Mouse (Mus musculus) kidney, postnatal 0 days (tissue): ENCODE data around the gene Eng. TPM values are rescaled to one million over a fixed set of nuclear protein-coding genes. Genes with fewer than 3 reads are reported as not detected.
A peak's percentile ranks its signal among the peaks of the same experiment; 100 is the strongest.

Experiments used
- ATAC-seq: fragments of 200-750 bp; cut with Nextera tagmentation; replicated peaks from 2 replicates; pipeline ENCODE4 v1.8.0; 2017; ENCODE audit warnings: low read depth, moderate number of reproducible peaks, moderate TSS enrichment, moderate library complexity; ENCODE audit not compliant: low FRiP score
- DNase-seq: peaks from one replicate; pipeline ENCODE4 v3.0.0-alpha.2; 2016; ENCODE audit warnings: low spot score
- H3K27ac ChIP-seq: fragments of 300-500 bp; sonication (generic); 2 replicates; pipeline ENCODE4 v1.5.1; 2014; ENCODE audit warnings: mild to moderate bottlenecking
- H3K27me3 ChIP-seq: fragments of 300-500 bp; sonication (generic); 2 replicates; pipeline ENCODE4 v1.6.1; 2014; ENCODE audit warnings: low read length, mixed read lengths; ENCODE audit not compliant: insufficient read depth
- H3K36me3 ChIP-seq: fragments of 300-500 bp; sonication (generic); 2 replicates; pipeline ENCODE4 v1.6.1; 2014; ENCODE audit warnings: low read length, mixed read lengths; ENCODE audit not compliant: insufficient read depth
- H3K4me1 ChIP-seq: fragments of 300-500 bp; sonication (generic); replicated peaks from 2 replicates; pipeline ENCODE4 v1.6.1; 2014; ENCODE audit warnings: antibody characterized with exemption, low read length, mixed read lengths; ENCODE audit not compliant: insufficient read depth
- H3K4me2 ChIP-seq: fragments of 300-500 bp; sonication (generic); 2 replicates; pipeline ENCODE4 v1.6.1; 2014; ENCODE audit warnings: mild to moderate bottlenecking, low read length, moderate library complexity, mixed read lengths
- H3K4me3 ChIP-seq: fragments of 300-500 bp; sonication (generic); replicated peaks from 2 replicates; pipeline ENCODE4 v1.5.1; 2014; ENCODE audit warnings: low read depth, low read length
- H3K9ac ChIP-seq: fragments of 300-500 bp; sonication (generic); 2 replicates; pipeline ENCODE4 v1.6.1; 2014; ENCODE audit warnings: low read depth, low read length
- H3K9me3 ChIP-seq: fragments of 300-500 bp; sonication (generic); replicated peaks from 2 replicates; pipeline ENCODE4 v1.6.1; 2016; ENCODE audit warnings: low read length, inconsistent platforms, mixed read lengths
- CTCF ChIP-seq: IDR thresholded peaks from 2 replicates; pipeline ENCODE4 v1.5.1; 2016; ENCODE audit warnings: antibody characterized with exemption, low read depth, mild to moderate bottlenecking, moderate library complexity
- WGBS: fragments of 180-500 bp; shearing (Covaris S2); extraction: QIAGEN DNeasy Blood & Tissue Kit; methylation state at CpG from one replicate; pipeline ENCODE4 v1.1.7; 2014; 5-methylcytosine and 5-hydroxymethylcytosine counted together
- polyA plus RNA-seq: library from polyadenylated mRNA; unstranded; fragments of >200 nt; fragmentation: Nextera tagmentation; extraction: Ambion mirVana; gene quantifications from 2 replicates; pipeline ENCODE4 v1.2.1, GENCODE M21; 2015

Eng gene
- polyA plus RNA-seq, result 71.6 and 76.3 TPM in 2 replicates

- WGBS, result 52% methylated on average over 31 of the region's 31 CpGs
Measured at GRCm38 (mm10) chr2:32646379-32647056, at the start of gene Eng. Gene Eng (plus strand): TSS chr2:32646595.

GRCm38 (mm10) chr2:32596725-32597124, 49.7 kb upstream of the Eng start:
- no peak for ATAC-seq
- WGBS, result 89% methylated on average over 13 of the region's 13 CpGs
- H3K27ac ChIP-seq, result no peak overlapping the region

More at GRCm38 (mm10) chr2:32646379-32647056, at the start of gene Eng:
- Histone ChIP-seq H3K9ac (peak within 1 kb of the TSS; percentile 72), H3K4me2 (peak within 1 kb of the TSS; percentile 51), H3K4me3 (peak within 1 kb of the TSS; percentile 45), H3K9me3 (no peaks in the 10 kb centered on the region), H3K27ac (peak within 1 kb of the TSS; percentile 87), H3K27me3 (no peaks in the 10 kb centered on the region), H3K36me3 (no peaks in the 10 kb centered on the region), H3K4me1 (peaks cover 8% of the 10 kb centered on the region; the same call in 1 of the 2 replicates)
- DNase-seq (peak; percentile 75), ATAC-seq (peak; percentile 44; the same call in 1 of the 2 replicates)
- no peak for TF ChIP-seq CTCF

DNA sequence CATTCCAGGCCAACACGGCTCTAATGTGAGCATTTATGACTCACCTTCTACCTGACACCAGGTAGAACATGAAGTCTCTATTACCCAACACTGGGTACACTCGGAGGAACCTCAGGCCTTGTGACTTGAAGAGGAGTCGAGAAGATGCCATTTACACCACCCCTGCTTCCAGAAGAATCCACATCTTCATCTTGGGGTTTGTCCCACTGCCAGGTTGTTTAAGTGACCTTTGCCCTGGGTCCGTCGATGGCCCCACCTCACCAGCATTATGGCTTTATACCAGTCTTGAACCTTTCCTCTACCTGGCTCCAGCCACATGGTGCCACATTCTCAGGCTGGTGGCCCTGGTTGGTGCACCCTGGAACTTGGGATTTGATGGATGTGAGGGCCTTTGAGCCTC, 49.1 kb upstream of the Eng start:
- no peak for TF ChIP-seq CTCF

More at GRCm38 (mm10) chr2:32596725-32597124, 49.7 kb upstream of the Eng start:
- H3K4me3 ChIP-seq, result no peak overlapping the region
- no peak for TF ChIP-seq CTCF
- no peaks in the 10 kb centered on the region for H3K9me3 ChIP-seq
- no peaks in the 10 kb centered on the region for H3K27me3 ChIP-seq
- no peak overlapping the region for H3K4me2 ChIP-seq
- H3K9ac ChIP-seq, result no peak overlapping the region
- peaks cover 6% of the 10 kb centered on the region; the same call in 1 of the 2 replicates for H3K36me3 ChIP-seq
- H3K4me1 ChIP-seq, result no peaks in the 10 kb centered on the region
- DNase-seq, result no peak

GRCm38 (mm10) chr2:32597699-32598098, 48.7 kb upstream of the Eng start:
- 83% methylated on average over 5 of the region's 5 CpGs for WGBS
- H3K9ac ChIP-seq, result no peak overlapping the region
- no peak overlapping the region for H3K27ac ChIP-seq
- DNase-seq, result no peak
- H3K36me3 ChIP-seq, result peaks cover 6% of the 10 kb centered on the region; the same call in 1 of the 2 replicates
- H3K4me1 ChIP-seq, result peaks cover 7% of the 10 kb centered on the region
- no peak overlapping the region for H3K4me2 ChIP-seq
- H3K4me3 ChIP-seq, result no peak overlapping the region
- no peaks in the 10 kb centered on the region for H3K27me3 ChIP-seq
- ATAC-seq, result no peak
- H3K9me3 ChIP-seq, result no peaks in the 10 kb centered on the region
- TF ChIP-seq CTCF, result no peak

More for the DNA sequence above, 49.1 kb upstream of the Eng start:
- DNase-seq (no peak), ATAC-seq (no peak)
- H3K27me3 ChIP-seq, result no peaks in the 10 kb centered on the region
- peaks cover 6% of the 10 kb centered on the region; the same call in 1 of the 2 replicates for H3K36me3 ChIP-seq
- 89% methylated on average over 5 of the region's 5 CpGs for WGBS
- H3K4me3 ChIP-seq, result no peak overlapping the region
- no peaks in the 10 kb centered on the region for H3K9me3 ChIP-seq
- no peak overlapping the region for H3K4me2 ChIP-seq
- H3K27ac ChIP-seq, result no peak overlapping the region
- peaks cover 5% of the 10 kb centered on the region for H3K4me1 ChIP-seq
- H3K9ac ChIP-seq, result no peak overlapping the region

- 54% methylated on average over 8 of the region's 8 CpGs for WGBS
- Histone ChIP-seq H3K4me3 (no peak overlapping the region), H3K36me3 (peaks cover 6% of the 10 kb centered on the region; the same call in 1 of the 2 replicates), H3K9ac (no peak overlapping the region), H3K27me3 (no peaks in the 10 kb centered on the region), H3K4me1 (peaks cover 7% of the 10 kb centered on the region), H3K27ac (no peak overlapping the region), H3K4me2 (no peak overlapping the region), H3K9me3 (no peaks in the 10 kb centered on the region)
- DNase-seq (no peak), ATAC-seq (no peak)
- TF ChIP-seq CTCF, result no peak
Measured at GRCm38 (mm10) chr2:32598506-32598905, 47.9 kb upstream of the Eng start.

DNA sequence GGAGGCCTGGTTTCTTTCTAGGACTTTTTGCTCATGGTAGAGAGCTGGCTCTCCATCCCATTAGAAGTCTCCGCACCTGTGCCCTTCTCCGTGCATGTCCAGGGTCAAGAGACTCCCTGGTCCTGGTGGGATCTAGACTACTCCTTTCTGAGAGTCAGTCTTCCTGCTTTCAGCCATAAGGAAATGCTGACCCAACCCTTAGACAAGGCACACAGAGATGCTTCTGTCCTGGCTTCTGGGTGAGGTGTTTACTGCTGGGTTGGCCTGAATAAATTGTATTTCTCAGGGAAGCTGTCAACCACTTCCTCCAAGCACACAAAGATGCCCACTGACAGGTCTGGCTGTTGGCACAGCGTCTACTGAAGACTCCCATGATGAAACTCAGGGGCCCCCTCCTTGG, 47.0 kb upstream of the Eng start, which contains the start of gene St6galnac6:
Gene St6galnac6 (plus strand): TSS at position 301 of the 400 bp plus-strand sequence.
- peaks cover 7% of the 10 kb centered on the region for H3K4me1 ChIP-seq
- no peaks in the 10 kb centered on the region for H3K9me3 ChIP-seq
- DNase-seq (no peak), ATAC-seq (no peak)
- no peak within 1 kb of the TSS for H3K9ac ChIP-seq
- no peak within 1 kb of the TSS for H3K27ac ChIP-seq
- no peaks in the 10 kb centered on the region for H3K27me3 ChIP-seq
- TF ChIP-seq CTCF, result no peak
- peaks cover 6% of the 10 kb centered on the region; the same call in 1 of the 2 replicates for H3K36me3 ChIP-seq
- no peak within 1 kb of the TSS for H3K4me3 ChIP-seq
- 83% methylated on average over 3 of the region's 3 CpGs for WGBS
- H3K4me2 ChIP-seq, result no peak within 1 kb of the TSS
